Mouse (Mus musculus) stomach, postnatal 0 days (tissue): ENCODE measurements around the gene Ufc1. TPM values are rescaled to one million over a fixed set of nuclear protein-coding genes. Genes with fewer than 3 reads are reported as not detected.
"Not testable (repeated sequence)": the region's sequence is repeated elsewhere in the genome, so short reads cannot be mapped to it uniquely, and the experiment has no call there.

ENCODE experiments used
- ATAC-seq: fragments of 200-750 bp; cut with Nextera tagmentation; 2 replicates; pipeline ENCODE4 v1.8.0; 2017; ENCODE audit not compliant: low FRiP score, low TSS enrichment
- DNase-seq: peaks from one replicate; pipeline ENCODE4 v3.0.0-alpha.2; 2016; ENCODE audit warnings: low spot score
- H3K27ac ChIP-seq: fragments of 300-500 bp; sonication (generic); replicated peaks from 2 replicates; pipeline ENCODE4 v1.5.1; 2014; ENCODE audit warnings: mild to moderate bottlenecking, control low read depth
- H3K27me3 ChIP-seq: fragments of 300-500 bp; sonication (generic); 2 replicates; pipeline ENCODE4 v1.6.1; 2014; ENCODE audit warnings: low read length; ENCODE audit not compliant: control insufficient read depth, insufficient read depth
- H3K36me3 ChIP-seq: fragments of 300-500 bp; sonication (generic); 2 replicates; pipeline ENCODE4 v1.6.1; 2014; ENCODE audit warnings: low read length, mixed read lengths; ENCODE audit not compliant: control insufficient read depth, insufficient read depth
- H3K4me1 ChIP-seq: fragments of 300-500 bp; sonication (generic); replicated peaks from 2 replicates; pipeline ENCODE4 v1.6.1; 2014; ENCODE audit warnings: antibody characterized with exemption; ENCODE audit not compliant: control insufficient read depth, insufficient read depth
- H3K4me2 ChIP-seq: fragments of 300-500 bp; sonication (generic); replicated peaks from 2 replicates; pipeline ENCODE4 v1.6.1; 2014; ENCODE audit warnings: low read depth, mild to moderate bottlenecking, control low read depth, moderate library complexity
- H3K4me3 ChIP-seq: fragments of 300-500 bp; sonication (generic); 2 replicates; pipeline ENCODE4 v1.5.1; 2014; ENCODE audit warnings: low read depth, low read length, control low read depth
- H3K9ac ChIP-seq: fragments of 300-500 bp; sonication (generic); 2 replicates; pipeline ENCODE4 v1.6.1; 2014; ENCODE audit warnings: mild to moderate bottlenecking, low read length, control low read depth, mixed read lengths
- H3K9me3 ChIP-seq: fragments of 300-500 bp; sonication (generic); 2 replicates; pipeline ENCODE4 v1.6.1; 2016; ENCODE audit warnings: low read length; ENCODE audit not compliant: control insufficient read depth
- CTCF ChIP-seq: IDR thresholded peaks from 2 replicates; pipeline ENCODE4 v1.5.1; 2016; ENCODE audit warnings: antibody characterized with exemption, low read depth, mild to moderate bottlenecking, moderate library complexity
- EP300 ChIP-seq: optimal IDR thresholded peaks from 2 replicates; pipeline ENCODE3; 2016; ENCODE audit warnings: antibody characterized with exemption
- WGBS: fragments of 180-500 bp; shearing (Covaris S2); extraction: QIAGEN DNeasy Blood & Tissue Kit; methylation state at CpG from one replicate; pipeline ENCODE4 v1.1.7; 2014; 5-methylcytosine and 5-hydroxymethylcytosine counted together
- polyA plus RNA-seq: library from polyadenylated mRNA; unstranded; fragments of >200 nt; fragmentation: Nextera tagmentation; extraction: Ambion mirVana; gene quantifications from 2 replicates; pipeline ENCODE4 v1.2.1, GENCODE M21; 2015

Gene Ufc1
- polyA plus RNA-seq, 1 experiment from 2014 or later: 135 TPM

- peak within 1 kb of the TSS; percentile 99 for H3K27ac ChIP-seq
- peak within 1 kb of the TSS; percentile 93 for H3K9ac ChIP-seq
- under 1% methylated on average over 37 of the region's 48 CpGs for WGBS
- H3K4me2 ChIP-seq: peak within 1 kb of the TSS; percentile 84
- 0 out of 2 replicates have a peak, but pooled peaks cover 4% of the 10 kb centered on the region for H3K4me1 ChIP-seq
- H3K36me3 ChIP-seq: no peaks in the 10 kb centered on the region; the same call in 1 of the 2 replicates
- DNase-seq (peak; percentile 94), ATAC-seq (peak; percentile 95)
- H3K27me3 ChIP-seq: no peaks in the 10 kb centered on the region
- H3K4me3 ChIP-seq: peak within 1 kb of the TSS; percentile 88
- TF ChIP-seq EP300 (no peak), CTCF (peak; percentile 43)
- H3K9me3 ChIP-seq: no peaks in the 10 kb centered on the region
Observed at GRCm38 (mm10) chr1:171328839-171329432, 34.1 kb upstream of the Ufc1 start, which contains the start of gene Dedd. Gene Dedd (plus strand): TSS chr1:171329145.

GRCm38 (mm10) chr1:171328244-171328643, 33.4 kb upstream of the Ufc1 start:
- Histone ChIP-seq H3K4me2 (peak overlapping the region; percentile 84), H3K36me3 (no peaks in the 10 kb centered on the region; the same call in 1 of the 2 replicates), H3K4me3 (peak overlapping the region; percentile 88), H3K9ac (peak overlapping the region; percentile 93), H3K27ac (peak overlapping the region; percentile 99), H3K4me1 (0 out of 2 replicates have a peak, but pooled peaks cover 4% of the 10 kb centered on the region), H3K9me3 (no peaks in the 10 kb centered on the region), H3K27me3 (no peaks in the 10 kb centered on the region)
- DNase-seq (no peak), ATAC-seq (no peak)
- TF ChIP-seq EP300 (no peak), CTCF (no peak)
- 13% methylated on average over 9 of the region's 9 CpGs for WGBS

- H3K4me1 ChIP-seq, H3K27ac ChIP-seq, H3K9ac ChIP-seq, H3K9me3 ChIP-seq, H3K4me3 ChIP-seq, H3K4me2 ChIP-seq, ATAC-seq, H3K27me3 ChIP-seq, H3K36me3 ChIP-seq, DNase-seq: not testable (repeated sequence)
- 84% methylated on average over 3 of the region's 4 CpGs for WGBS
Observed at GRCm38 (mm10) chr1:171326588-171326987, 31.8 kb upstream of the Ufc1 start.

- WGBS: 73% methylated on average over 2 of the region's 2 CpGs
- no peak for DNase-seq
Observed at GRCm38 (mm10) chr1:171325571-171325970, 30.7 kb upstream of the Ufc1 start.

GRCm38 (mm10) chr1:171322012-171322411, 27.2 kb upstream of the Ufc1 start:
- no peaks in the 10 kb centered on the region for H3K36me3 ChIP-seq
- H3K27me3 ChIP-seq: no peaks in the 10 kb centered on the region
- ATAC-seq (peak; percentile 94), DNase-seq (peak; percentile 68)
- H3K9ac ChIP-seq: no peak overlapping the region; the same call in 1 of the 2 replicates
- no peak overlapping the region for H3K4me3 ChIP-seq
- TF ChIP-seq EP300 (no peak), CTCF (no peak)
- no peaks in the 10 kb centered on the region for H3K9me3 ChIP-seq
- H3K27ac ChIP-seq: peak overlapping the region; percentile 56; the same call in 1 of the 2 replicates
- no peak overlapping the region for H3K4me2 ChIP-seq
- no peaks in the 10 kb centered on the region for H3K4me1 ChIP-seq
- 91% methylated on average over 1 of the region's 1 CpGs for whole genome bisulfite sequencing

More at GRCm38 (mm10) chr1:171325571-171325970, 30.7 kb upstream of the Ufc1 start:
- no peak overlapping the region for H3K27ac ChIP-seq
- H3K9me3 ChIP-seq: no peaks in the 10 kb centered on the region
- H3K27me3 ChIP-seq: no peaks in the 10 kb centered on the region
- 0 out of 2 replicates have a peak, but pooled peaks cover 4% of the 10 kb centered on the region for H3K4me1 ChIP-seq
- no peak overlapping the region for H3K4me3 ChIP-seq
- H3K36me3 ChIP-seq: no peaks in the 10 kb centered on the region
- TF ChIP-seq EP300: no peak
- no peak for TF ChIP-seq CTCF
- no peak overlapping the region for H3K9ac ChIP-seq
- no peak overlapping the region for H3K4me2 ChIP-seq
- no peak for ATAC-seq

DNA sequence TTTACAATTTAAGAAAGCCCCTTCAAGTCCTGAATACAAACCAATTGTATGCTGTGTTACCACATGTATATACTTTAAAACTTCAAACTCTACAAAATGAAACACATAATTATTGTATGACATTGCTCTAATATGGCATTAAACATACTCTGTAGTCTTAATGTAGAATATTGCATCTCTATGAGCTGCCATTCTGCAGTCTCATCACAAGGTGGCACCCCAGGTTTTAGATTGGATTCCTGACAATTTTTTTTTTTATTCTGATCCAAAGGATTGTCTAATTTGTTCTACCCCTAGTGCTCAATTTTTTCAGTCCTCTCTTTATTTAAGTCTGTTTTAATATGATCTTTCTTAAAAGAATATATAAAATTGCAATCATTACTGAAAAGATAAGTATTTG, 26.6 kb upstream of the Ufc1 start:
- TF ChIP-seq CTCF (peak; percentile 80), EP300 (no peak)
- H3K4me3 ChIP-seq: no peak overlapping the region
- no peaks in the 10 kb centered on the region for H3K27me3 ChIP-seq
- H3K36me3 ChIP-seq: no peaks in the 10 kb centered on the region
- no peak overlapping the region for H3K27ac ChIP-seq
- no peak overlapping the region for H3K4me2 ChIP-seq
- ATAC-seq (no peak), DNase-seq (peak; percentile 20)
- no peaks in the 10 kb centered on the region for H3K9me3 ChIP-seq
- no peak overlapping the region for H3K9ac ChIP-seq
- no peaks in the 10 kb centered on the region for H3K4me1 ChIP-seq
